Mouse (Mus musculus): ENCODE measurements around the gene Wdhd1.

Wdhd1 gene

GRCm38 (mm10) chr14:47281535-47281934 lies 4.9 kb upstream of the Wdhd1 start:
- DNase-seq (ENCODE audit: low read depth, low spot score), result no peak

GRCm38 (mm10) chr14:47279058-47279457 lies 2.4 kb upstream of the Wdhd1 start:
- DNase-seq (ENCODE audit: low read depth, low spot score), result no peak

GRCm38 (mm10) chr14:47276036-47276603 lies 537 bp downstream of the Wdhd1 start:
- no peak for DNase-seq (ENCODE audit: low read depth, low spot score)

GRCm38 (mm10) chr14:47275417-47275816 lies 1.2 kb downstream of the Wdhd1 start:
- DNase-seq (ENCODE audit: low read depth, low spot score), result no peak

GRCm38 (mm10) chr14:47273751-47274150 lies 2.9 kb downstream of the Wdhd1 start:
- DNase-seq (ENCODE audit: low read depth, low spot score), result no peak

- DNase-seq (ENCODE audit: low read depth, low spot score), result no peak
Observed at GRCm38 (mm10) chr14:47269706-47270105, 7.0 kb downstream of the Wdhd1 start.

GRCm38 (mm10) chr14:47269056-47269455 lies 7.6 kb downstream of the Wdhd1 start:
- DNase-seq (ENCODE audit: low read depth, low spot score), result no peak

- DNase-seq (ENCODE audit: low read depth, low spot score), result no peak
Observed at GRCm38 (mm10) chr14:47265829-47266228, 10.8 kb downstream of the Wdhd1 start.

GRCm38 (mm10) chr14:47264866-47265265 lies 11.8 kb downstream of the Wdhd1 start:
- DNase-seq (ENCODE audit: low read depth, low spot score), result no peak

GRCm38 (mm10) chr14:47249839-47250238 lies 26.8 kb downstream of the Wdhd1 start:
- no peak for DNase-seq (ENCODE audit: low read depth, low spot score)

GRCm38 (mm10) chr14:47242753-47243152 lies 33.9 kb downstream of the Wdhd1 start:
- no peak for DNase-seq (ENCODE audit: low read depth, low spot score)

- no peak for DNase-seq (ENCODE audit: low read depth, low spot score)
Observed at GRCm38 (mm10) chr14:47241046-47241445, 35.6 kb downstream of the Wdhd1 start.

GRCm38 (mm10) chr14:47240600-47240999 lies 36.1 kb downstream of the Wdhd1 start:
- no peak for DNase-seq (ENCODE audit: low read depth, low spot score)

GRCm38 (mm10) chr14:47237286-47237685 lies 39.4 kb downstream of the Wdhd1 start:
- no peak for DNase-seq (ENCODE audit: low read depth, low spot score)

- DNase-seq (ENCODE audit: low read depth, low spot score), result no peak
Observed at GRCm38 (mm10) chr14:47236491-47236890, 40.2 kb downstream of the Wdhd1 start.

- no peak for DNase-seq (ENCODE audit: low read depth, low spot score)
Observed at GRCm38 (mm10) chr14:47234526-47235250, 42.0 kb downstream of the Wdhd1 start.

GRCm38 (mm10) chr14:47234032-47234431 lies 42.6 kb downstream of the Wdhd1 start:
- no peak for DNase-seq (ENCODE audit: low read depth, low spot score)

GRCm38 (mm10) chr14:47233602-47234001 lies 43.1 kb downstream of the Wdhd1 start:
- no peak for DNase-seq (ENCODE audit: low read depth, low spot score)

- peak; percentile 50 for DNase-seq (ENCODE audit: low read depth, low spot score)
Observed at GRCm38 (mm10) chr14:47229796-47230376, 46.8 kb downstream of the Wdhd1 start.

GRCm38 (mm10) chr14:47225931-47226330 lies 50.7 kb downstream of the Wdhd1 start:
- DNase-seq (ENCODE audit: low read depth, low spot score), result peak; percentile 59

- peak; percentile 71 for DNase-seq (ENCODE audit: low read depth, low spot score)
Observed at GRCm38 (mm10) chr14:47224476-47225325, 52.0 kb downstream of the Wdhd1 start.

Data from R1 (cell line).